Mouse (Mus musculus) forebrain, embryonic 15.5 days (tissue): ENCODE measurements at regions not wholly inside any gene's neighbourhood (a gene's known extent, or its start where the extent isn't known, plus 50 kb on each side); places are given as distances from the start of the nearest gene placed in this dataset.
A peak's percentile ranks its signal among the peaks of the same experiment; 100 is the strongest.

Experiments used
- ATAC-seq: fragments of 200-750 bp; cut with Nextera tagmentation; replicated peaks from 2 replicates; pipeline ENCODE4 v1.8.0; 2017; ENCODE audit warnings: mild to moderate bottlenecking, moderate TSS enrichment, moderate library complexity
- H3K27ac ChIP-seq: fragments of 300-500 bp; sonication (generic); replicated peaks from 2 replicates; pipeline ENCODE4 v1.5.1; 2015; ENCODE audit warnings: mild to moderate bottlenecking, inconsistent platforms
- H3K27me3 ChIP-seq: fragments of 300-500 bp; sonication (generic); 2 replicates; pipeline ENCODE4 v1.6.1; 2015; ENCODE audit warnings: inconsistent platforms
- H3K36me3 ChIP-seq: fragments of 300-500 bp; sonication (generic); 2 replicates; pipeline ENCODE4 v1.6.1; 2015; ENCODE audit warnings: mild to moderate bottlenecking, inconsistent platforms
- H3K4me1 ChIP-seq: fragments of 300-500 bp; sonication (generic); 2 replicates; pipeline ENCODE4 v1.6.1; 2015; ENCODE audit warnings: inconsistent platforms
- H3K4me2 ChIP-seq: fragments of 300-500 bp; sonication (generic); replicated peaks from 2 replicates; pipeline ENCODE4 v1.6.1; 2015; ENCODE audit warnings: mild to moderate bottlenecking, inconsistent platforms
- H3K4me3 ChIP-seq: fragments of 300-500 bp; sonication (generic); 2 replicates; pipeline ENCODE4 v1.5.1; 2015; ENCODE audit warnings: mild to moderate bottlenecking, inconsistent platforms
- H3K9ac ChIP-seq: fragments of 300-500 bp; sonication (generic); replicated peaks from 2 replicates; pipeline ENCODE4 v1.6.1; 2015; ENCODE audit warnings: mild to moderate bottlenecking, inconsistent platforms
- H3K9me3 ChIP-seq: fragments of 300-500 bp; sonication (generic); 2 replicates; pipeline ENCODE4 v1.6.1; 2016; ENCODE audit warnings: inconsistent platforms
- WGBS: fragments of 180-500 bp; shearing (Covaris S2); methylation state at CpG from one replicate; pipeline ENCODE4 v1.1.7; 2015; ENCODE audit warnings: mixed read lengths; 5-methylcytosine and 5-hydroxymethylcytosine counted together

DNA sequence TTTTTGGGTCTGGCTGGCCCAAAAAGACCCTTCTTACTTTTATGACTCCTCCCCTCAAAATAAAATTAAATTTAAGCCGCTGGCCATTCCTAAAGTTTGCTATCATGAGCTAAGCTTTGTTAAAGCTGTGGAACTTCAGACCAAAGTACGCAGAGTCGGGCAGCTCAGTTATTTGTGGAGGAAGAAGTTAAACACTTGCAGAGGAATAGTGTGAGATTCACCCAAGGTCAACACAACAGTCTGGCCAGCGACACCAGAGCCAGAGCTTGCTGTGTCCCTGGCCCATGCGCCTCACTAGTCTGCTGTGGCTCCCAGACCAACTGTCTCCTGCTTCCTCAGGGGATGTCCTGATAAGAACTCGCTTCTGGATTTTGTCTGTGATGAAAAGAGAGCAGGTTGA is 103.3 kb upstream of the Cdh5 start:
- no peak overlapping the region for H3K4me3 ChIP-seq
- H3K9ac ChIP-seq, result no peak overlapping the region
- WGBS, result 94% methylated on average over 6 of the region's 6 CpGs
- no peak for ATAC-seq
- no peaks in the 10 kb centered on the region for H3K36me3 ChIP-seq
- no peak overlapping the region for H3K27ac ChIP-seq
- H3K4me1 ChIP-seq, result no peaks in the 10 kb centered on the region
- H3K9me3 ChIP-seq, result no peaks in the 10 kb centered on the region
- H3K27me3 ChIP-seq, result no peaks in the 10 kb centered on the region
- no peak overlapping the region for H3K4me2 ChIP-seq

DNA sequence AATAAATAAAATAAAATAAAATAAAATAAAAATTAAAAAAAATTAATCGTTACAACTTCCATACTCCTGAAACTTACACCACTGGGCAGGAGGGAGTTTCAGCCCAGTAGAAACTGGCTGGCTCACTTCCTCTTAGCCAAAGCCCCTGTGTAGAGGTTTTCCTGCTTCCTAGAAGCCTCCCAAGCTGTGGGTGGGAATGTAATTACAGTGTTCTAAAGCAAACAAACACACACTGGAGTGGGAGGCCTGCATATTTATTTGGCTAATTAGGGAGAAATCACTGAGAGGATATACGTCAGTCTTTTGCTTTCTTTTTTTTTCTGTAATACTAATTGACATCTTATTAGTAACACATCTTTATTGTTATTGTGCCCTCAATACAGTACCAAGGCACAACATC is 94.2 kb upstream of the Cdh5 start:
- no peak for ATAC-seq
- Histone ChIP-seq H3K4me1 (no peaks in the 10 kb centered on the region), H3K27me3 (no peaks in the 10 kb centered on the region), H3K36me3 (no peaks in the 10 kb centered on the region), H3K4me3 (no peak overlapping the region), H3K9me3 (no peaks in the 10 kb centered on the region), H3K4me2 (no peak overlapping the region), H3K27ac (no peak overlapping the region), H3K9ac (no peak overlapping the region)
- WGBS, result 46% methylated on average over 2 of the region's 2 CpGs

DNA sequence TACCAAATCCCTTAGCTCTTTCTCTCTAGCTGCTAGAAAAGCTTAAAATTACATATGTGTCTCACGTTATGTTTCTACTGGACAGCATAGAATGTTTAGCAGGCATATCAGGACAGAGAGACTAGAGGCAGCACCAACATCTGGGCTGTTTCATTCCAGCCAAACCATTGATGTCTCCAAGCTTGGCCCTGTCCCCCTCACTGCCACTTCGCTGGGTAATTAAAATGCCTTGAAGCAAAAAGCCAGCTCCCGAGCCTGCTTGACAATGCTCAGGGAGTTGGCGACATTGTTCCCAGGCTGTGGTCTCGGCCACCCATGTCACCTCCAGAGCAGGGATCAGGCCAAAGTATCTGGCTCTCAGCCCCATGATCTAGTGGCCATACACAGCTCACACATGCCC is 92.7 kb upstream of the Cdh5 start:
- Histone ChIP-seq H3K27me3 (no peaks in the 10 kb centered on the region), H3K4me1 (no peaks in the 10 kb centered on the region), H3K27ac (no peak overlapping the region), H3K4me2 (no peak overlapping the region), H3K36me3 (no peaks in the 10 kb centered on the region), H3K9me3 (no peaks in the 10 kb centered on the region), H3K9ac (no peak overlapping the region), H3K4me3 (no peak overlapping the region)
- WGBS, result 51% methylated on average over 5 of the region's 5 CpGs
- no peak for ATAC-seq

GRCm38 (mm10) chr8:104009306-104009705 is 92.1 kb upstream of the Cdh5 start:
- Histone ChIP-seq H3K36me3 (no peaks in the 10 kb centered on the region), H3K9me3 (no peaks in the 10 kb centered on the region), H3K4me3 (no peak overlapping the region), H3K4me1 (no peaks in the 10 kb centered on the region), H3K9ac (no peak overlapping the region), H3K27me3 (no peaks in the 10 kb centered on the region), H3K27ac (no peak overlapping the region), H3K4me2 (no peak overlapping the region)
- 89% methylated on average over 6 of the region's 6 CpGs for WGBS
- ATAC-seq, result no peak

DNA sequence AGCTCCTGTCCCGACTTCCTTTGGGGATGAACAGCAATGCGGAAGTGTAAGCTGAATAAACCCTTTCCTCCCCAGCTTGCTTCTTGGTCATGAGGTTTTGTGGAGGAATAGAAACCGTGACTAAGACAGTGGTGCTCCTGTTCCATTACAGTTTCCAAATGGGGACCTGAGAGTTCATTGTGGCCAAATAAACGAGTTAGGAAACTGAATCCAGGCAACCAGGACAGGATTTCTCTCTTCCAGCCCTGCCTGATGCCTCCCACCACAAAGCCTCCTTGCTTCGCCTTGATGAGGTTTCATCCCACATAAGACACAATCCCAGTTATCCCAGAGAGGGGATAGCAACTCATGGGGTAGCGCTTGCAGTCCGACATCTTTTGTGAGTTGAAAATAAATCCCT is 79.2 kb upstream of the Cdh5 start:
- no peak overlapping the region for H3K27ac ChIP-seq
- H3K9me3 ChIP-seq, result no peaks in the 10 kb centered on the region
- H3K4me2 ChIP-seq, result no peak overlapping the region
- H3K4me1 ChIP-seq, result no peaks in the 10 kb centered on the region
- no peaks in the 10 kb centered on the region for H3K36me3 ChIP-seq
- H3K4me3 ChIP-seq, result no peak overlapping the region
- 83% methylated on average over 7 of the region's 7 CpGs for WGBS
- H3K27me3 ChIP-seq, result no peaks in the 10 kb centered on the region
- no peak for ATAC-seq
- no peak overlapping the region for H3K9ac ChIP-seq

DNA sequence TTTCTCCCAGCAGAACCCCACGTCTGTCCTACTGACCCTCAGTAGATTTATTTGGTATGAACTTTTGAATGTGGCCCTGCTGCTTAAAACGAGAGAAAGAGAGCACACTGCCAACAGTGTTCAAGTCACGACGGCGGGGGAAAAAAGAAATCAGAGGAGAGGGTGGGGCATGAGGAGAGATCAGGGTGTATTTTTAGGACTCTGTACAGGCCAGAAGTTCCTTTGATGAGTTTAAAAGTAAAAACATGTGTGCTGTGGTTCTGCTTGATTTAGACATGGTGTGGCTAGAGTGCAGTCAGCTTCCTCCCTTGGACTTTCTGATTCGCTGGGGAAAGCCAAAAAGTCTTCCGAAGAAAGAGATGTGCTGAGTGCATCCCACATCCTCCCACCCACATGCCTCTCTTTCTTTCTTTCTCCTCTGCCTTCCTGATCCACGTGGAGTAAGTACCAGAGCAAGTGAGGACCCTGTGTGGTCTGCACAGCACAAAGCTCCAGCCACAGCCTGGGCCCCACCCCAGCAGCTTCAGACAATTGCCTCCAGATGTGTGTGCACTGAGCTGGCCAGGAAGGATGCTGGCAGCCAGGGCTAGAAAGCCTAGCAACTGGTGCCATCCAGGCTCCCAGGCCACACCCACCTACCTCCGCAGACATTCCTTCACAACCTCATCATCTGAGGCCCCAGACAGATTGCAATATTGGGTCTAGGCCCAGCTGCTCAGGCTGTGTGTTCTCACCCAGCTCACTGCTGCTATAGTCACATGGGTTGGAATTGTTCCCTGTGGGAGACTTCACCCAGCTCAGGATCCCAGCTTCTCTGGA is 78.5 kb upstream of the Cdh5 start:
- H3K36me3 ChIP-seq, result no peaks in the 10 kb centered on the region
- WGBS, result 68% methylated on average over 9 of the region's 9 CpGs
- no peaks in the 10 kb centered on the region for H3K4me1 ChIP-seq
- no peaks in the 10 kb centered on the region for H3K27me3 ChIP-seq
- H3K4me2 ChIP-seq, result no peak overlapping the region
- H3K9me3 ChIP-seq, result no peaks in the 10 kb centered on the region
- no peak overlapping the region for H3K9ac ChIP-seq
- no peak; the same call in 1 of the 2 replicates for ATAC-seq
- no peak overlapping the region for H3K27ac ChIP-seq
- no peak overlapping the region for H3K4me3 ChIP-seq

- H3K27me3 ChIP-seq, result no peaks in the 10 kb centered on the region
- H3K4me1 ChIP-seq, result 0 out of 2 replicates have a peak, but pooled peaks cover 3% of the 10 kb centered on the region
- WGBS, result 75% methylated on average over 11 of the region's 11 CpGs
- H3K4me3 ChIP-seq, result no peak overlapping the region
- no peak overlapping the region for H3K27ac ChIP-seq
- no peak overlapping the region for H3K9ac ChIP-seq
- ATAC-seq, result no peak
- no peak overlapping the region for H3K4me2 ChIP-seq
- H3K9me3 ChIP-seq, result no peaks in the 10 kb centered on the region
- H3K36me3 ChIP-seq, result no peaks in the 10 kb centered on the region
Observed at GRCm38 (mm10) chr8:104027161-104027821, 74.1 kb upstream of the Cdh5 start.

- no peak overlapping the region for H3K9ac ChIP-seq
- peak overlapping the region; percentile 30; the same call in 1 of the 2 replicates for H3K4me2 ChIP-seq
- H3K27ac ChIP-seq, result no peak overlapping the region
- H3K9me3 ChIP-seq, result no peaks in the 10 kb centered on the region
- H3K4me1 ChIP-seq, result 0 out of 2 replicates have a peak, but pooled peaks cover 3% of the 10 kb centered on the region
- H3K4me3 ChIP-seq, result no peak overlapping the region
- no peaks in the 10 kb centered on the region for H3K36me3 ChIP-seq
- no peaks in the 10 kb centered on the region for H3K27me3 ChIP-seq
- peak; percentile 94 for ATAC-seq
- 2% methylated on average over 22 of the region's 22 CpGs for WGBS
Observed at GRCm38 (mm10) chr8:104028626-104029025, 72.8 kb upstream of the Cdh5 start.

DNA sequence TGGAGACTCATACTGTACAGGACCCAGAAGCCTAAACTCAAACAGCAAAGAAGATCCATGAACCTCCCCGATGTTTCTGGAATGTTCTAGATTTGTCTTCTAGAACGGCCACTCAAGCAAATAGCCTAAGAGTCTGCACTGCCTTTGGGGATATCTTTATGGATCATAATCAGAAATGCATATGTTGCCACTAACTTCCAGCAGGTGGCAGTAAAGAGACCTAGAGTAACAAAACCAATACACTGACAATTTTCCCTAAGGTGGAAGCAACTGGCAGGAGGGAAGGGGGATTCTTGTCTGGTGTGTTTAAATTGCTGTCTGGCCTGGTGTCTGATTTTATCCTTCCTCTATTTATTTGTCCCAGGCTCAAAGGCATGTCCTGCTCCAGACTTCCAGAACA is 69.2 kb upstream of the Cdh5 start:
- 96% methylated on average over 2 of the region's 2 CpGs for WGBS
- Histone ChIP-seq H3K36me3 (no peaks in the 10 kb centered on the region), H3K27me3 (no peaks in the 10 kb centered on the region), H3K4me1 (0 out of 2 replicates have a peak, but pooled peaks cover 3% of the 10 kb centered on the region), H3K9ac (no peak overlapping the region), H3K9me3 (no peaks in the 10 kb centered on the region), H3K4me3 (no peak overlapping the region), H3K27ac (no peak overlapping the region), H3K4me2 (no peak overlapping the region)
- ATAC-seq, result no peak

DNA sequence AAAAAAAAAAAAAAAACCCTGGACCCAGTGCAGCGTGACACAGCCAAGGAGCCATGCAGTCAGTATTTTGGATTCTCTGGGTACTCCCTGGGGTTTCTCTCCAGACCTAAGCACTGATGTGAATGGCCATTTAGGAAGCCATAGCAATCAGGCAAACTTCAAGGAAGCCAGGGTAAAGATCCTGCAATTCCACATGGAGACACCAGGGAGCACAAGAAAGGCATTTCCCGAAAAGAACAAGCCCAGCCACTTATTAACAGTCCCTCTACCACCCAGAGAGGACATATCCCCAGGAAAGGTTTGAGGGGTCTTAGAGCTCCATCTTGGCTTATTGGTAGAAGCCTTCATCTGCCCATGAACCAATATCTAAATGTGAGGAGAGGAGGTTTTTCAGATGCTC is 68.3 kb upstream of the Cdh5 start:
- Histone ChIP-seq H3K27ac (no peak overlapping the region), H3K9ac (no peak overlapping the region), H3K4me3 (no peak overlapping the region), H3K9me3 (no peaks in the 10 kb centered on the region), H3K27me3 (no peaks in the 10 kb centered on the region), H3K36me3 (no peaks in the 10 kb centered on the region), H3K4me1 (0 out of 2 replicates have a peak, but pooled peaks cover 3% of the 10 kb centered on the region), H3K4me2 (no peak overlapping the region)
- ATAC-seq, result no peak
- WGBS, result 60% methylated on average over 2 of the region's 2 CpGs

- Histone ChIP-seq H3K27me3 (no peaks in the 10 kb centered on the region), H3K36me3 (no peaks in the 10 kb centered on the region), H3K4me3 (no peak overlapping the region), H3K4me1 (0 out of 2 replicates have a peak, but pooled peaks cover 2% of the 10 kb centered on the region), H3K9ac (no peak overlapping the region), H3K4me2 (no peak overlapping the region), H3K27ac (no peak overlapping the region), H3K9me3 (no peaks in the 10 kb centered on the region)
- WGBS, result 80% methylated on average over 3 of the region's 3 CpGs
- ATAC-seq, result no peak
Observed at GRCm38 (mm10) chr8:104034286-104034685, 67.1 kb upstream of the Cdh5 start.

DNA sequence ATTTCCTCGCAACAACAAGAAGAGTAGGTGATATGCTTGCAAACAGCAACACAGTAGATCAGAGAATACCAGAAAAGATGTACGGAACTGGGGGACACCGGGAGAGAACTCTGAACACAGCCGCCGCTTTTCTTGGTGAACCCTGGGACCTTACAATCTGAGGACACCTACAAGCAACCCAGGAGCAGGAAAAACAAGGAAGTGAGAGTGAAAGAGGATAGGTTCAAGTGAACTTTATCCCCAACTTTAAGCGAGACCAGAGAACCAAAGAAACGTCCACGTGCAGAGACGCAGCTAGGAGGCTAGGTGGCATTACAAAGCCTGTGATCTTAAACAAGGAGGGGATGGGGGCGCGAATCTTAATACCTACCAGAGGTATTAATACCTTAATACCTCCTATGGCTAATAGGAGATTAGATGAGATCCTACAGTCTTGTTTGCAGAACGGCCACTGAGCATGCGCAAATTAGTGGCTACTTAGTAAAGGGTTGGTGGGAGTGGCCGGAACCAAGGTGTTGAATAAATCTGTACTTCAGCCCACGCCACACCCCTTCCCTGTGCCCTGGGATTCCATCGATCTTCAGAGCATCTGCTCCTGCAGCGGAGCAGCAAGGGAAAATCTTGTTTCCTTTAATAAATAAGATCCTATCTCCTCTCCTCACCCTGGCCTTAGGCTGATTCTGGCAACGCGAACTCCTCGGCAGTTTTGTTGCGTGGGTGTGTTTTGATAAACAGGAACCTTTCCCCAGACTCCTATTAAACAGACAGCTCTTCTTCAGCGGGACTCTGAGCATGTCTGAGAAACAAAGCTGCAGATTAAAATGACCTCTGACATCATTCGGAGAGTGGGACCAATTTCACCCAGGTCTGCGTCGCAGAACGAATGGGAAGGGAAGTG is 64.6 kb upstream of the Cdh5 start:
- WGBS, result 88% methylated on average over 26 of the region's 26 CpGs
- Histone ChIP-seq H3K27ac (no peak overlapping the region), H3K4me2 (no peak overlapping the region), H3K36me3 (no peaks in the 10 kb centered on the region), H3K9ac (no peak overlapping the region), H3K4me1 (0 out of 2 replicates have a peak, but pooled peaks cover 2% of the 10 kb centered on the region), H3K9me3 (no peaks in the 10 kb centered on the region), H3K4me3 (no peak overlapping the region), H3K27me3 (no peaks in the 10 kb centered on the region)
- no peak for ATAC-seq
